Mouse (Mus musculus): Measurements from ENCODE around the gene St6gal1. TPM values are rescaled to one million over a fixed set of nuclear protein-coding genes. Genes with fewer than 3 reads are reported as not detected.

Gene St6gal1
- polyA plus RNA-seq, 1 experiment, result 22.1 TPM

GRCm38 (mm10) chr16:23186418-23186817 lies 38.1 kb upstream of the St6gal1 start:
- peaks cover 2% of the 10 kb centered on the region; the same call in 1 of the 2 replicates for H3K4me1 ChIP-seq (ENCODE audit: control insufficient read depth, insufficient read depth, low read length)
- DNase-seq, result no peak
- no peak overlapping the region for H3K4me3 ChIP-seq (replicated peaks; ENCODE audit: extremely low read depth, low read depth, low read length)
- no peak for TF ChIP-seq POLR2A (IDR thresholded peaks at IDR 0.05; ENCODE audit: borderline replicate concordance, extremely low read depth, low read depth, low read length)
- TF ChIP-seq CTCF (IDR thresholded peaks at IDR 0.05; ENCODE audit: insufficient read depth, low read length), result no peak
- WGBS, result 61% methylated on average over 4 of the region's 4 CpGs

- 74% methylated on average over 7 of the region's 7 CpGs for WGBS
- no peak for DNase-seq
- no peak for TF ChIP-seq CTCF (IDR thresholded peaks at IDR 0.05; ENCODE audit: insufficient read depth, low read length)
- TF ChIP-seq POLR2A (IDR thresholded peaks at IDR 0.05; ENCODE audit: borderline replicate concordance, extremely low read depth, low read depth, low read length), result no peak
- H3K4me1 ChIP-seq (ENCODE audit: control insufficient read depth, insufficient read depth, low read length), result no peaks in the 10 kb centered on the region
- no peak overlapping the region for H3K4me3 ChIP-seq (replicated peaks; ENCODE audit: extremely low read depth, low read depth, low read length)
Measured at GRCm38 (mm10) chr16:23187983-23188382, 36.6 kb upstream of the St6gal1 start.

- Histone ChIP-seq H3K4me1 (ENCODE audit: control insufficient read depth, insufficient read depth, low read length) (no peaks in the 10 kb centered on the region), H3K4me3 (replicated peaks; ENCODE audit: extremely low read depth, low read depth, low read length) (no peak overlapping the region)
- DNase-seq, result no peak
- no peak for TF ChIP-seq CTCF (IDR thresholded peaks at IDR 0.05; ENCODE audit: insufficient read depth, low read length)
- TF ChIP-seq POLR2A (IDR thresholded peaks at IDR 0.05; ENCODE audit: borderline replicate concordance, extremely low read depth, low read depth, low read length), result no peak
- 79% methylated on average over 1 of the region's 1 CpGs for WGBS
Measured at GRCm38 (mm10) chr16:23189612-23190011, 34.9 kb upstream of the St6gal1 start.

- 74% methylated on average over 9 of the region's 9 CpGs for WGBS
- H3K4me1 ChIP-seq (ENCODE audit: control insufficient read depth, insufficient read depth, low read length), result no peaks in the 10 kb centered on the region
- DNase-seq, result no peak
- TF ChIP-seq POLR2A (IDR thresholded peaks at IDR 0.05; ENCODE audit: borderline replicate concordance, extremely low read depth, low read depth, low read length), result no peak
- no peak for TF ChIP-seq CTCF (IDR thresholded peaks at IDR 0.05; ENCODE audit: insufficient read depth, low read length)
- H3K4me3 ChIP-seq (replicated peaks; ENCODE audit: extremely low read depth, low read depth, low read length), result no peak overlapping the region
Measured at GRCm38 (mm10) chr16:23191560-23192242, 32.8 kb upstream of the St6gal1 start.

GRCm38 (mm10) chr16:23195618-23196017 lies 28.9 kb upstream of the St6gal1 start:
- no peak for DNase-seq
- TF ChIP-seq CTCF (IDR thresholded peaks at IDR 0.05; ENCODE audit: insufficient read depth, low read length), result no peak
- no peak for TF ChIP-seq POLR2A (IDR thresholded peaks at IDR 0.05; ENCODE audit: borderline replicate concordance, extremely low read depth, low read depth, low read length)
- WGBS, result 76% methylated on average over 7 of the region's 7 CpGs
- no peak overlapping the region for H3K4me3 ChIP-seq (replicated peaks; ENCODE audit: extremely low read depth, low read depth, low read length)
- H3K4me1 ChIP-seq (ENCODE audit: control insufficient read depth, insufficient read depth, low read length), result no peaks in the 10 kb centered on the region

- no peak for TF ChIP-seq CTCF (IDR thresholded peaks at IDR 0.05; ENCODE audit: insufficient read depth, low read length)
- no peak for TF ChIP-seq POLR2A (IDR thresholded peaks at IDR 0.05; ENCODE audit: borderline replicate concordance, extremely low read depth, low read depth, low read length)
- Histone ChIP-seq H3K4me3 (replicated peaks; ENCODE audit: extremely low read depth, low read depth, low read length) (no peak overlapping the region), H3K4me1 (ENCODE audit: control insufficient read depth, insufficient read depth, low read length) (no peaks in the 10 kb centered on the region)
- DNase-seq, result no peak
Measured at GRCm38 (mm10) chr16:23196296-23196695, 28.2 kb upstream of the St6gal1 start.

- TF ChIP-seq POLR2A (IDR thresholded peaks at IDR 0.05; ENCODE audit: borderline replicate concordance, extremely low read depth, low read depth, low read length), result no peak
- TF ChIP-seq CTCF (IDR thresholded peaks at IDR 0.05; ENCODE audit: insufficient read depth, low read length), result no peak
- DNase-seq, result no peak
- no peaks in the 10 kb centered on the region for H3K4me1 ChIP-seq (ENCODE audit: control insufficient read depth, insufficient read depth, low read length)
- no peak overlapping the region for H3K4me3 ChIP-seq (replicated peaks; ENCODE audit: extremely low read depth, low read depth, low read length)
- WGBS, result 90% methylated on average over 6 of the region's 6 CpGs
Measured at GRCm38 (mm10) chr16:23196791-23197190, 27.7 kb upstream of the St6gal1 start.

GRCm38 (mm10) chr16:23201498-23201897 lies 23.0 kb upstream of the St6gal1 start:
- DNase-seq, result no peak
- no peak for TF ChIP-seq POLR2A (IDR thresholded peaks at IDR 0.05; ENCODE audit: borderline replicate concordance, extremely low read depth, low read depth, low read length)
- no peak for TF ChIP-seq CTCF (IDR thresholded peaks at IDR 0.05; ENCODE audit: insufficient read depth, low read length)
- no peaks in the 10 kb centered on the region for H3K4me1 ChIP-seq (ENCODE audit: control insufficient read depth, insufficient read depth, low read length)

GRCm38 (mm10) chr16:23214314-23214713 lies 10.2 kb upstream of the St6gal1 start:
- TF ChIP-seq POLR2A (IDR thresholded peaks at IDR 0.05; ENCODE audit: borderline replicate concordance, extremely low read depth, low read depth, low read length) (no peak), CTCF (IDR thresholded peaks at IDR 0.05; ENCODE audit: insufficient read depth, low read length) (no peak)
- Histone ChIP-seq H3K4me1 (ENCODE audit: control insufficient read depth, insufficient read depth, low read length) (peaks cover 6% of the 10 kb centered on the region), H3K4me3 (replicated peaks; ENCODE audit: extremely low read depth, low read depth, low read length) (no peak overlapping the region)
- WGBS, result 60% methylated on average over 7 of the region's 7 CpGs
- DNase-seq, result no peak

More at GRCm38 (mm10) chr16:23201498-23201897, 23.0 kb upstream of the St6gal1 start:
- no peak overlapping the region for H3K4me3 ChIP-seq (replicated peaks; ENCODE audit: extremely low read depth, low read depth, low read length)

- WGBS, result 90% methylated on average over 5 of the region's 5 CpGs
Measured at GRCm38 (mm10) chr16:23215241-23215900, 9.2 kb upstream of the St6gal1 start.

More at GRCm38 (mm10) chr16:23215241-23215900, 9.2 kb upstream of the St6gal1 start:
- no peak for TF ChIP-seq POLR2A (IDR thresholded peaks at IDR 0.05; ENCODE audit: borderline replicate concordance, extremely low read depth, low read depth, low read length)
- no peak for TF ChIP-seq CTCF (IDR thresholded peaks at IDR 0.05; ENCODE audit: insufficient read depth, low read length)
- Histone ChIP-seq H3K4me1 (ENCODE audit: control insufficient read depth, insufficient read depth, low read length) (peaks cover 6% of the 10 kb centered on the region), H3K4me3 (replicated peaks; ENCODE audit: extremely low read depth, low read depth, low read length) (no peak overlapping the region)
- no peak for DNase-seq
